Mouse (Mus musculus): ENCODE measurements around the gene Tigd3.

Tigd3 gene

DNA sequence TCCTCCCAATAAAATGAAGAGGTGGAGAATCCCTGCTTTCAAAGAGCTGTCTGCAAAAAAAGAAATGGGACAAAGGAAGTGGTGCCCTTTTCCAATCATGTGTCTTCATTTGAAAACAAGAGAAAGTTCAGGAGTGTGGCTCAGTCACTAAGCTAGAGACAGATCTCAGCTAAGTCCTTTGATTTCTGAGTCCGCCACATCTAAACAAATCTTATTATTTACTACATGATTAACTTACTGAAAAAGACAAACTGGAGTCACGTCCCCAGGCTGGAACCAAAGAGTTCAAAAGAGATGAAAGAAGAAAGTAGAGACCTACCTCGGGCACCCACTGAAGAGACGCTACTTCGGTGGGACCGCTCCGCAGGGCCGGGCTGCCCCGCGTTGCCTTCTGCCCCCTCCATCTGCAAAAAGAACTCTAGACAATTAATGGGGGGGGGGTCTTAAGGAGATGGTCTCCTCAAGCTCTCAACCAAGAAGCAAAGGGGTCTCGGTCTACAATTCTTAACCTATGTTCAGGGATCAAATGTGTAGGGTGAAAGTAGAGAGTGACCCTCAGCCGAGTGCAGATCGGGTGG, 19.5 kb downstream of the Tigd3 start:
- DNase-seq = no peak

DNA sequence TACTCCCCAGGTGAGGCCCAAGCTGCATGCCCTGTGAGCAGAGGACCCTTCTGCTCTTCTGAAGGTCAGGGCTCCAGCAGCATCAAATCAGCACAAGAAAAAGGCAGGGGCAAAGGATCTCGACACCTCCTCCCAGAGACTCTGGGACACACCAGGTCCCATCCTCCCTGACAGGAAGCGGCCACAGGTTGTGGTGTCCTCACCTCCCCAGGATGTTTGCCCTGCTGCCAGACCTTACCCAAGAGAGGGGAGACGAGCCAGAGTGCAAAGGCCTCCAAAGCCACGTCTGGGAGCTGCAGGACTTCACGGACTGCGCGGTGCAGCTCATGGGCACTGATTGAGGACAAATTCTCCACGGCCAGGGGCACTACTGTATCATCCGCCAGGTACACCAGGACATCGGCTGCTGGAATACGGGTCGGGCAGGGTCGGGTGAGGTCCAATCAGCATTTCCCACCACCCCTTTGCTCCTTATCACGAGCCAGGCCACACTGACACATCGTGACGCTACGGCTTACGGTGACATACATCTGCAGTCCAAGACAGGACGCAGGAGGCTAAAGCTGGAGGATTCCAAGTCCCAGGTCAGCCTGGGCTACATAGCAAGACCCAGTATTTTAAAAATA, 20.9 kb downstream of the Tigd3 start:
- DNase-seq = no peak

DNA sequence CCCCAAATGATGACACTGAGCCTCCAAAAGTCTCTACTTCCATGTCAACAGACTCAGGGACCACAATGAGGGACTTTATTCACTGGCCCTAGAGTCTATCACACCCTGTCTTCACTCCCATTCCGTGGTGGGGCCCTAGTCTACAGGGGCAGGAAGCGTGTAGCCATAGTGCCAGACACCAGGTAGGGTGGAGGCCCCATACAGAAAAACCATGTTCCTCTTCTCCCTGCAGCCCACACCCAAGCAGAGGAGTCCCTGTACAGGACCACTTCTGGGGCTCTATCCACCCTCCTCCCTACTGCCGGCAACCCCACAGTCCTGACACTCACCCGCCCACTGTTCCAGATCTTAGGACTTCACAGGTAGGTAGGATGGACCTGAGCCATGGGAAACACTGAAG, 21.4 kb downstream of the Tigd3 start:
- no peak for DNase-seq

DNA sequence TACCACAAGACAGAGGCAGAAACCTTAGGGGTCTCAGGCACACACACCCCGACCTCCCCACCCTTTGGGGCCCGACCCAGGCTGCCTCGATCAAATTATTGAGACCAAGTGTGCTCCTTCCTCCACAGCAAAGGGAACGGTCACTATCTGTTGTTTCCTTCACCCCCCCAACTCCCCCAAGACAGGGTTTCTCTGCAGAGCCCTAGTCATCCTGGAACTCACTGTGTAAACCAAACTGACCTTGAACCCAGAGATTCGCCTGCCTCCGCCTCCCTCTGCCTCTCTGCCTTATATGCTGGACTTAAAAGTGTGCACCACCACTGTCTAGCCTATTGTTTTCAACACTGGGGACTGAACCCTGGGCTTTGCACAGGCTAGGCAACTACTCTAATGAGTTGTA, 22.3 kb downstream of the Tigd3 start:
- DNase-seq = no peak

DNA sequence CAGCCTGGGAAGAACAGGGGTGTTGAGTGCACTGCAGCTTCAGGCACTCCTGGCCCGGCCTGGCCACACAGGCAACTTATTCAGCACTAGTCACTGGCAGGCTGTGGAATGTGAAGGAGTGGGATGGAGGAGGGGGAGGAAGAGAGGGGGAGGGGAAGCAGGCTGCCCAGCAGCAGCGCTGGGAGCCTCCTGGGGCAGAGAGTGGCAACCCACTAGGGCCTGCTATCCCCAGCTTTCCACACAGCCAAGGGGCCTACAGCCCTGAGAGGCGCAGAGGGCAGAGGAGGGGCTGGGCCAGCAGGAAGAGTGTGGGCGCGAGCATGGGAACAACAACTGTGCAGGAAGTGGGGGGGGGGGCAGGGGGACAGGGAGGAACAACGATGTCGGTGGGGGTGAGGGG, 22.7 kb downstream of the Tigd3 start:
- DNase-seq = no peak

DNA sequence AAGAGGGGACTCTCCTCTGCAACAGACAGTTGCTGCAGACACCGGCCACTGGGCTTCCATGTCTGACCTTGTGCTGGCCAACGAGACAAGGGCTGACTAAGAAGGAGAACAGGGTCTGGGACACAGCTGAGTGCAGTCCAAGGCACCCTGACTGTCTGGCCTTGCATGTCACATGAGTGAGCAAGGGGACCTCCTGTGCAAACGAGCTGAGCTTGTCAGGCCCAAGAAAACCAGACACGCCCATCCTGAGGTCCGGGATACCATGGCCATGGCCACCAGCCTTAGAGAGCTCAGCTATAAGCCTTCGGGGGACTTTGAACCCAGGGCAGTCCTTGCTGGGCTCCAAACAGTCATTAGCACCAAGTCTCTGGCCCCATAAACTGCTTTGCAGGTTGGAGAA, 25.9 kb downstream of the Tigd3 start:
- no peak for DNase-seq

DNA sequence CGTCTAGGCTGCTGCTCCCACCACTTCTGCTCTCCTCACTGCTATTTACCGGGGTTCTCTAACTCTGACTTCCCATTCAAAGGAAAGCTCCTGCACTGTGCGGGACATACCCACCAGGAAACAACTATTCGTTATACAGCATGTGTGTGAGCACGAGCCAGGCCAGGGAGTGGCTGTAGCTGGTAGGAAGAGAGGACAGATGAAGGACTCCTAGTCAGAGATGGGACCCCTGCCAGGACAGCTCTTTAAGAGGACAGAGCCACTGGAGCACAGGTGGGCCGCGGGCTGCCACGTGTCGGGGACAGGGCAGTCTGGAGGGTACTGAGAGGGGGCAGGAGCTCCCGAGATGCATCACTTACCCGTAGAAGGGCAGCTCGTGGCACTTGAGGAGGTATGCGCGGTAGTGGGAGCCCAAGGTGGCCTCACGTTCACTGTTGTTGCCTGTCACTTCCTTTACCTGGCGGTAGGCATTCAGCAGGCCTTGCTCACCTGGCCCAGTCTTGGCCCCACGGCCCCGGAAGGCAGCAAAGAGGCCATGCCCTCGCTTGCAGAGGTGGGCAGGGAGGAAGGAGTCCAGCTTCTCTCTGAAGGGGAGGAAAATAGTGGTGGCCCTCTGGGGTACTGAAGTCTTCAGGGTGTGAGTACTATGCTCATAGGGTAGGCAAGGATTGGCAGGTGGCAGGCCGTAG, 29.1 kb downstream of the Tigd3 start:
- DNase-seq = no peak

DNA sequence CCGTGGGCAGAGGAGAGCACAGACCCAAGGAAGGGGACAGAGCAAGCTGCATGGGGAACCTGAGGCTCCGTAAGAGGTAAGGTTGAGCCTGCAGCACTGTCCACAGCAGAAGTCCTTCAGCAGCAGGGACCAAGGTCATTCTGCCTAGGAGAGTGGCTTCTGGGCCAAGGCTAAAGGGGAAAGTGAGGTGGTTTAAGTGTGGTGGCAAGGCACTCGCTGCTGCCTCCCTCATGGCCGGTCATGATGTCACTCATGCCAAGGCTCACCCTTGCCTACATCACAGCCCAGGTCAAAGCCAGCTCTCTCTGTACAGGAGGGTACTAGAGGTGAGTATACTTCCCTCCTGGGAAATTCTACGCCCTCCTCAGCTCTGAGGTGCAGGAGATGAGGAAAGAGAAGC, 30.2 kb downstream of the Tigd3 start:
- no peak for DNase-seq

DNA sequence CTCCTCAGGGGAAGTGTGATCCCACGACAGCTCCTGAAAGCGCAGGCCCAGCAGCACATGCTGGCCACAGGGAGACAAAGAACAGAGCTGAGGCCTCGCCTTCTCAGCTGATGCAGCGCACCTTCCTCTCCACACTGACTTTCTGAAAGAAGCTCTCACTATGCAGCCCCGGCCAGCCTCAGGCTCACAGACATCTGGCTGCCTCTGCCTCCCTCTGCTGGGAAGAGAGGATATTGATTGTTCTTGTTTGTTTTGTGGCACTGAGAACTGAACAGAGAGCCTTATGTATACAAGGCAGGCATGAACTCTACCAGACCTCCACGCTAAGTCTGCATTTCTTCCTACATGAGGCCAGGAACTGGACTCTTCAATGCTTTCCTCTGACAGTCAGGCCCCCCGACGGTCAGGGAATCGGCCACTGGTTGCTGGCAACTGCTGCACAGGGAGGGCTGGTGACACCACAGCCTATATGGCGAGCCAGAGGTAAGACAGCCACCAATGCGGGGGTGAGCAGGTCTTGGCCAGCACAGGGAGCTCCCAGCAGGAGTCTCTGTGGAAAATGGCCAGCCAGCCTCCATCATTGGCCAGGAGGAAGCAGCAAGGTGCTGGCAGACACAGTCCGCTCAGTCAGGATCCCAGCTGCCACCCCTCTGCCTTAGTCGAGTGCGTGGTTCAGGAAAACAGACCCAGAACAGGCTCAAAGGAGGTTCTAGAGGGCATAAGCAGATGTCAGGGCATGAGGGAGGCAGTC, 31.4 kb downstream of the Tigd3 start:
- DNase-seq = no peak

DNA sequence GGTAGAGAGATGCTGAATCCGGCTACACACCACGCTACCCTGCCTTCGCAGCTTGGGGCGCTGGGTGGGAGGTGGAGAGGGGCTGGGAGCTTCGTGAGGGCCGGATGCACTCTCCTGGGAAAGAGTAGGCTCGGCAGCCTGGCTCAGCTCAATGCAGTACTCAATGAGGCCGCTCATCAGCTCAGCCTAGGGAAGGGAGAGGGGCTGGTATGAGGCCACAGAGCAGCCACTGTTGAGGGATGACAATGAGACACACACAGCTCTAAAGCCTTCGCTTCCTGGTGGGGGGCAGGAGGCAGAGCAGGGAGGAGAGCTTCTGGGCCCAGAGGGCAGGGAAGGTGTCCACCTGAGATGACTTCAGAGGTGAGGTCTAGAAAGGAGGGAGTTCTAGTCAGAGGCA, 37.3 kb downstream of the Tigd3 start:
- DNase-seq = no peak

DNA sequence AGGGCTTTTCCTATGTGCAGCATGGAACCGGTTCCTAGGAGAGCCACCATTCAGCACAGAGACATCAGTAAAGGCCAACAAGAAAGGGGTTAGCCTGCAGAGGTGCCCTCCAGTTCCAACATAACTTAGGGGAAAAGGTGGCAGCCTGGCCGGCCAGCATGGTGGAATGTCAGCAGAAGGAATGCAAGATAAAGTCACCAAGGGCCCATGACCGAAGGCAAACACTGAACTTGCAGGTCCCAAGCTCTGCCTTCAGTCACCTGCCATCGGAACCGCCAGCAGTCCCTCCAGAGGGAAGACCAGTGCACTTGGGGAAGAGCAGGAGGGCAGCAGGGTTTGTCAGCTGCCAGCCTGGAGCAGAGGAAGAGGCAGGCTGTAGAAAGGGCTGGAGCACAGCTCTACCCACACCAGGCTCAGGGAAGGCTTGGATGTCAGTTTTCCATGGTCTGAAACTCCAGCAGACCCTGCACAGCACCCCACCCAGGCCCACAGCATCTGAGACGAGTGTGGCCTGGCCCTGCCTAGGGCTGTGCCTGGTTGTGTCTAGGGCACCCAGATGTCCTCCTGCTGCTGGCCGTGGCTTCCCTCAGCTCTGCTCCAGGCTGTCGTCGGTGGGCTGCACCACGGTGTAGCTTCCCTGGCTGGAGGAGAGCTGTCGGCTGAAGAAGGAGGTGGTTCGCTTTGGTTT, 41.8 kb downstream of the Tigd3 start:
- DNase-seq = no peak

DNA sequence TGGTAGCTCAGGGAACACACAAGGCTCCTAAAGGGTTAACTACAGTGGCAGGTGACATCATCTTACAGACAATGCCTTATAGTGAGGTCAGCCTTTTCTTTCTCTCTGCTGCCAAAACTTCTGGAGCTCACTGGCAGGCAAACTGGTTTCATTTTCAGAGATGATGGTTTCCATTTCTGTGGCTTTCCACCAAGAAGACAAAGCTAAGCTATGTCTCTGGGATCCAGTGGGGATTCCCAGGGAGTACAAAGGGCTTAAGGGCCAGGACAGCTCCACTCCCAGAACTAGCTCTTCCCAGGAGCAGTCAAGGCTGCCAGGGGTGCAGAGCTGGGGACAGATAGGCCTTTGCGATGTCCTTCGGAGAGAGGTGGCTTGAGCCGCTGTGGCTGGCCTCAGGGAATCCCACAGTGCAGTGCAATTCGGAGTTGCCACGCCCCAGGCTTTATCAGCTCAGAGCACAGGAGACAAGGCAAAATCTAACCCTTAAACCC, 42.4 kb downstream of the Tigd3 start:
- no peak for DNase-seq

DNA sequence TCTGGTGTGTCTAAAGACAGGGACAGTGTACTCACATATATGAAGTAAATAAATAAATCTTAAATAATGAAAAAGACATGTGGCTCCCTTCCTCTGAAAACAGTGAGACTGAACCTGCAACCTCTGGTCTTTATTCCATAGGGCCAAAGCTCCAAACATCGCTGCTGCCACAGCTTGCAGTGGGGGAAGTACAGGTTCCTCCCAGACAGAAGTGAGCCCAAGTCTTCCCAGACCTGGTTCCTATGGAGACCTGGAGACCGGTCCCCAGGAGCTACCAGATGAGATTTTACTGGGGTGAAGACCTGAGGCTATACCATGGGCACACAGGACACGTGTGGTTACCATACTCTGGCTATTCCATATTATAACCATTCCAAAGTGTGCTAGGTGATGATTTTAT, 43.1 kb downstream of the Tigd3 start:
- no peak for DNase-seq

DNA sequence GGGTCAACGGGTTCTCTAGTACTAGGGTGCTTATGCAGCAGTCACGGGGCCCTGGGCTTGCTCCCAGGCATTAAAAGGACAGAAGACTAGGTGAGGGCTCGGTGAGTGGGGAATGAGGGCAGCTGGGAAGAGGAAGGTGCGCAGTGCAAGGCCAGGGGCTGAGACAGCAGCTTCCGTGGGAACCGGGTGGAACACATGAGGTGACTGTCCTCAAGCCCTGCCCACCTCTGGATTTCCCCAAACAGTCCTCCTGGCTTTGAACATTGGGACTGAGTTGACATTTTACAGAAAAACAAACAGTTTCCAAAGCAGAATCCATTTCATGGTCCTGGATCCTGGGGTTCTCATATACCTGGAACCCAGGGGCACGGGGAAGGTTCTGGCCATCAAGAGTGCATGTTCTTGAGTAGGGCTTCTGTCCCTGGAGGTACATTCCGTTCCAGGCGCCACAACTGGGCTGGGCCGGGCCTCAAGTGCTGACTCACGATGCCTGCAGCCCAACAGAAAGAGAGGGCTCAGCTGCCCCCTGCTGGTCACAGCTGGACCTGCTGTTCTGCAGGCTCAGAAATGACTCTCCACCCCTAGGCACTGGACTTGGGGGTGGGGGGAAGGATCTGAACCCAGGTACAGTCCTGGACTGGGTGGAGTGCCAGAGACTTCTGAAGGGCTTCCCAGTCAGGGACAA, 44.0 kb downstream of the Tigd3 start:
- peak; percentile 98 for DNase-seq

DNA sequence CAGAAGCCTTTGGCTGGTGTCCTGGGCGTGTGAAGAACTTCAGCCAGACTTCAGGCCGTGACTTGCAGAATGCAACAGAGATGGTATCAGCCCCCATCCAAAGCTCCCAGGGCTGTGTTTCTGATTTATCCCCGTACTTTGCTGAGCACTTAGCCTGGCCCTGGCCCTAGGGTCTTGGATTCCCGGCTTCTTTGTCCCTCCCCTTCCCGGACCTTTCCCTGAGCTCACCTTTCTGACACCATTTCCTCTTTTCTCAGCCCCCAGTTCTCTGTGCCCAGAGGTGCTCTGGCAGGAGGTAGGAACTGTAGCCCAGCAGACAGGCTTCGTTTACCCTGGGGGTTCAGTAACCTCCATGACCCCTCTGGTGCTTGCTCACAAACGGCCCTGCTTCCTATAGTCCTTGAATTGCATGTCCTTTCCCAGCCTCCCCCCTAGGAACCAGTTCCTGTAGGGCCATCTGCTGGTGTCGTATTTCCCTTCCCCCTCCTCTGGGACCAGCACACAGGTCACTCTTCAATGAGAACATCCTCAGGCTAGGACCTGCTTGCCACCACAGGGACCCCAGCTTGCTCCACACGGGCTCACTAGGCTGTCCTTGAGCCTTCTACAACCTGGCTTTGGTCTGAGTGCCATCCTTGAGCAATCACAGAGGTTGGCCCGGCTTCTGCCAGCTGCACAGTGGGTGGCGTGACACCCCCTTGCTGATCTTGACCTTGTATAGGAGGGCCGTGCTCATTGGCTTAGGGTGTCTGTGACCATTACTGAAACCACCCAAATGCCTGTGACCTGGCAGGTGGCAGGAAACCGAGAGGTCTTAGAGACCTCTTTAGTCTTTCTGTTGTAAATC, 44.9 kb downstream of the Tigd3 start:
- peak; percentile 64 for DNase-seq

DNA sequence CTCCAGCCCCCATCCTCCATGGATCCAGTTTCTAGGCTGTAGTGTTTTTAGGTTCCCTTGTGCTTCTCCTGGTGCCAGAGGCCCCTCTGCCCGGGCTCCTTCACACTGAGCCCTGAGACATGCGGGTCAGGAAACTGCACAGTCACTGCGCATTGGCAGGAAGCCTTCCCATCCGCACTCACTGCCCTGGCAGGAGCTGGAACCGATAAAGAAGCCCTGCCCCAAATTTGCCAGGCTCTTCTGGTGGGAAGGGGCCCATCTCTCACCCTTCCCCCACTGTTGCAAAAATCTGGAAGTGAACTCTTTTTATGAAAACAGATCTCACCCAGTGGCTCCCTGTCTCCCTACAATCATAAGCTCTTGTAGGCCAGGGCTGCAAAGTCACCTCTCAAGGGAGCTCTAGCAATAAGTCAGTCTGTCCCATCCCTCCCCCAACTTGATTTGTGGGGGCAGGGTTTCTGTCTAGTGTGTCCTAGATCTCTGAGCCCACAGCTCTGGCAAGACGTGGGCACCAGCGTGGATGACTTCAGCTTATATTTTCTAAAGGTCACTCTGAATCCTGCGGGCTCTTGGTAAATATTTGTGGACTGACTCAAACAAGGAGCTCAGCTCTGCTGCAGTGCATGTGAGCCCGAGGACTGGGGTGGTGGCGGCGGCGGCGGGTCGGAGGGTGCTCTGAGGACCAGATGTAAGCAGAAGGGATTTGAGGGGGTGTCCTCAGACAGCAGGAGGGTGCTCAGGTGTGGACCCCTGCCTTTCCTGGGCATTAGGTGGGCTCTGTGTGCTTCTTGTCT, 45.7 kb downstream of the Tigd3 start:
- peak; percentile 83 for DNase-seq

DNA sequence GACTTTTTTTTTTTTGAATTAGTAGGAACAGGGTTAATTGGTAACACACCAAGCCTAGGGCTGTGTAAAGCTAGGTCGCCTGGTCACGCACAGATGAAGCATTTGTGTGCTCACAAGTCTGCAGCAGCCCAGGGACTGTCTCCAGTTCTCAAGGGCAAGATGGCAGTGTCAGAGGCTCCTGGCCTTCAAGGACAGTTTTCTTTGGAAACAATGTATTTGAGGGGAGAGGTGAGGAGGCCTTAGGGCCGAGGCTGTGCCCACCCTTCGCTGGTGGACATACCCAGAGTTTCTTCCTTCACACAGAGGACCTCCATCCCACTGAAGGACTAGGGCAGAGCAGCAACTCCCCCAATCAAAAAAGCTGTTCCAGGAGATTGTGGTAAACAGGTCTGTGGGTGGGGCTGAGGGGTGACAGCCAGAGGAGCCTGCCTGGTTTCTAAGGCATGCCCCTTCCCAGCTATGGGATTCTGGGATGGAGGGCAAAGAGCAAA, 46.6 kb downstream of the Tigd3 start:
- DNase-seq = peak; percentile 79

DNA sequence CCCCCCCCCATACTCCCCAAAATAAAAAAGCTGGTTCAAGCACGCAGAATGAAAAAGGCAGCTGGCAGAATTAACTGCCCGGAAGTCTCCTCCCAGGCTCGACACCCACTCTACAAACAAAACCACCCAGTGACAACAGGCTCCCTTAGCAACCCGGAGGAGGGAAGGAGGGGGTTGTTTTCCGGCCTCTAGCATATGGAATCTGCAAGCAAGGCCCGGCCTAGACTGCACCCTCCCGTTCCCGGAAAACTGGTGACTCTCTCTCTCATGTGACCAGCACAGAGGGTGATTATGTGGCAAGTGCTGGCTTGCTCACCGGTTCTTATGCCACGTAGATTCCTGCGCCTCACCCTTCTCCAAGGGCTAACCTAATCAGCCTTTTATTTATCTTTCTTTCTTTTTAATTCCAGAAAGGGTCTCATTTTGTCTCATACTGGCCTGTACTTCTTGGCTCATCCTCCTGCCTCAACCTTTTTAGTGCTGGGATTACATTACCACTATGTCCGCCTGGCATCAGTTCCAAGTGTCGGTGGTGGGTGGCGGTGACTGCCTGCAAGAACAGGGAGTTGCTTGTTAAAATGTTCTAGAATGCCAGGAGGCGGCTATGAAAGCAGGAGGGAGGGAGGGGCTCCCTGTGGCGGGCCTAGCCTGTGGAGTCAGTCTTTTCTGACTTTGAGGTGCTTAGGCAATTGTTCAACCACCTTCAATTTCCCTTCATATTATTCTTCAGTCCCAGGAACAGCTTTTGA, 47.2 kb downstream of the Tigd3 start:
- DNase-seq = peak; percentile 83

DNA sequence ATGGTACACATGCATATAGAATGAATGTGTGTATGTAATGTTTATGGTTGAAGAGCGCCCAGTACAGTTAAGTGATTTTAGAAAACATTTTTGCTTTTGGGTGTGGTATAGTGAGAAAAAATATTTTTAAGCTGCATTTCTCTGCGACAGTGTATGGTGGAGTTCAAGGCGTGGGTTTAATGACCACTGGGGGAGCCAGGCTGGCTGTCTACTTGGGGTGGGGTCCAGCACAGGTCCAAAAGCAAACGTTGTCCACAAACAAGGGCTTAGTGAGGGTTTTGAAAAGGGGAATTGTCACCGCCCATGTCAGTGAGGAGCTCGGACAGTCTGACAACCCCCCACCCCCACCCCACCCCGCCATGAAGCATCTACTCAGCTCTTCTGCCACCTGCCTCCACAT, 47.8 kb downstream of the Tigd3 start:
- peak; percentile 49 for DNase-seq

Data from kidney, adult 18-20 months (tissue).